Mouse (Mus musculus) liver, embryonic 14.5 days (tissue): ENCODE data around the gene Dyrk1a.

ENCODE experiments used
- CTCF ChIP-seq: IDR thresholded peaks from 2 replicates; pipeline ENCODE4 v1.5.1; 2016; ENCODE audit warnings: antibody characterized with exemption, low read depth, control low read depth
- EP300 ChIP-seq: IDR thresholded peaks from 2 replicates; pipeline ENCODE4 v1.6.1; 2016; ENCODE audit warnings: antibody characterized with exemption, low read depth

- TF ChIP-seq EP300, result no peak
- TF ChIP-seq CTCF, result 0 out of 2 replicates have a peak, but pooled peaks have one; percentile 10
These were observed 154.3 kb downstream of the Dyrk1a start for GRCm38 (mm10) chr16:94724061-94724596.
